Mouse (Mus musculus) E14TG2a.4 (cell line): Measurements from ENCODE around the gene Ccdc88b.

Experiments
- CTCF ChIP-seq: conservative IDR thresholded peaks from 2 replicates; pipeline ENCODE4 v1.5.1; 2014; ENCODE audit warnings: low read length
- NANOG ChIP-seq: IDR thresholded peaks from 2 replicates; pipeline ENCODE4 v1.6.1; 2014; ENCODE audit warnings: borderline replicate concordance, low read length, mixed read lengths
- POU5F1 ChIP-seq: IDR thresholded peaks from 2 replicates; pipeline ENCODE4 v1.6.1; 2014; ENCODE audit warnings: low read length, borderline replicate concordance

- TF ChIP-seq CTCF (no peak), NANOG (no peak), POU5F1 (no peak)
Measured at GRCm38 (mm10) chr19:6907094-6907493, 49.1 kb upstream of the Ccdc88b start.
